Mouse (Mus musculus) bone marrow, adult 2 months (tissue): ENCODE results near the gene Syce1l.

Source experiments
- CTCF ChIP-seq: fragments of 200-500 bp; IDR thresholded peaks from 2 replicates; pipeline ENCODE4 v1.5.1; 2011; ENCODE audit warnings: low read length, control low read depth; ENCODE audit not compliant: control insufficient read depth, insufficient read depth
- POLR2A ChIP-seq: fragments of 200-500 bp; IDR thresholded peaks from 2 replicates; pipeline ENCODE4 v1.6.1; 2011; ENCODE audit warnings: low read depth, mild to moderate bottlenecking, control low read depth, low read length, borderline replicate concordance; ENCODE audit not compliant: control insufficient read depth

DNA sequence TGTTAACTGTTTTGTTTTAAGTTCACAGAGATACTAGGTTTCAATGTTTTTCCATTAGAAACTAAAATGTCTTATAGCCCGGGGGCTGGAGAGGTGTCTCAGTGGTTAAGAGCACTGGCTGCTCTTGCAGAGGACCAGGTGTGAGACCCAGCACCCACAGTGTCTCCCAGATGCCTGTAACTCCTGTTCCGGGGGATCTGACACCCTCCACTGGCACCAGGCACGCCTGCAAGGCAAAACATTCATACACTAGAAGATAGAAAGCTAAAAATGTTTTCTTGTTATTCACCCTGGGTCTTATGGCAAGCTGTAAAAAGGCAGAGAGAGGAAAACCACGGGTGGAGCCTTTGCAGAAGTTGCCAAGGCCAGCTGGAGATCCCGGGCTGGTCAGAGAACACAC lies 2.2 kb downstream of the Syce1l start:
- no peak for TF ChIP-seq POLR2A
- TF ChIP-seq CTCF = no peak
